Mouse (Mus musculus): ENCODE data around the gene Rpf1. TPM values are rescaled to one million over a fixed set of nuclear protein-coding genes. Genes with fewer than 3 reads are reported as not detected.
A peak's percentile ranks its signal among the peaks of the same experiment; 100 is the strongest.

Rpf1 gene
- polyA plus RNA-seq, 1 experiment from 2014 or later, result 43.2 TPM

- Histone ChIP-seq H3K27ac (no peak overlapping the region), H3K4me2 (no peak overlapping the region), H3K27me3 (no peaks in the 10 kb centered on the region), H3K9ac (no peak overlapping the region), H3K4me3 (no peak overlapping the region), H3K4me1 (no peaks in the 10 kb centered on the region), H3K36me3 (no peaks in the 10 kb centered on the region), H3K9me3 (no peaks in the 10 kb centered on the region)
- WGBS, result 80% methylated on average over 7 of the region's 7 CpGs
- no peak for ATAC-seq (ENCODE audit: insufficient number of reproducible peaks, low FRiP score, low TSS enrichment, low read depth)
Observed at GRCm38 (mm10) chr3:146554816-146555215, 33.6 kb upstream of the Rpf1 start.

GRCm38 (mm10) chr3:146543632-146544031 is 22.4 kb upstream of the Rpf1 start:
- ATAC-seq (ENCODE audit: insufficient number of reproducible peaks, low FRiP score, low TSS enrichment, low read depth), result no peak
- H3K9me3 ChIP-seq, result no peaks in the 10 kb centered on the region
- no peaks in the 10 kb centered on the region for H3K27me3 ChIP-seq
- H3K4me2 ChIP-seq, result no peak overlapping the region
- no peak overlapping the region for H3K4me3 ChIP-seq
- no peaks in the 10 kb centered on the region for H3K4me1 ChIP-seq
- no peaks in the 10 kb centered on the region for H3K36me3 ChIP-seq
- WGBS, result 42% methylated on average over 1 of the region's 1 CpGs
- no peak overlapping the region for H3K27ac ChIP-seq
- no peak overlapping the region for H3K9ac ChIP-seq

GRCm38 (mm10) chr3:146540521-146541273 is 19.5 kb upstream of the Rpf1 start:
- no peaks in the 10 kb centered on the region for H3K4me1 ChIP-seq
- H3K36me3 ChIP-seq, result no peaks in the 10 kb centered on the region
- no peak for ATAC-seq (ENCODE audit: insufficient number of reproducible peaks, low FRiP score, low TSS enrichment, low read depth)
- H3K27me3 ChIP-seq, result no peaks in the 10 kb centered on the region
- no peak overlapping the region for H3K4me2 ChIP-seq
- 68% methylated on average over 4 of the region's 4 CpGs for WGBS
- H3K27ac ChIP-seq, result no peak overlapping the region
- no peak overlapping the region for H3K4me3 ChIP-seq
- H3K9me3 ChIP-seq, result no peaks in the 10 kb centered on the region
- no peak overlapping the region for H3K9ac ChIP-seq

GRCm38 (mm10) chr3:146534986-146535385 is 13.8 kb upstream of the Rpf1 start:
- H3K9ac ChIP-seq, result no peak overlapping the region
- ATAC-seq (ENCODE audit: insufficient number of reproducible peaks, low FRiP score, low TSS enrichment, low read depth), result no peak

GRCm38 (mm10) chr3:146528335-146528734 is 7.1 kb upstream of the Rpf1 start:
- Histone ChIP-seq H3K36me3 (no peaks in the 10 kb centered on the region), H3K4me3 (no peak overlapping the region), H3K27ac (no peak overlapping the region), H3K27me3 (no peaks in the 10 kb centered on the region), H3K4me2 (no peak overlapping the region), H3K9ac (no peak overlapping the region), H3K4me1 (no peaks in the 10 kb centered on the region), H3K9me3 (no peaks in the 10 kb centered on the region)
- 52% methylated on average over 2 of the region's 2 CpGs for WGBS
- no peak for ATAC-seq (ENCODE audit: insufficient number of reproducible peaks, low FRiP score, low TSS enrichment, low read depth)

More at GRCm38 (mm10) chr3:146534986-146535385, 13.8 kb upstream of the Rpf1 start:
- H3K4me2 ChIP-seq, result no peak overlapping the region
- H3K36me3 ChIP-seq, result no peaks in the 10 kb centered on the region
- no peaks in the 10 kb centered on the region for H3K9me3 ChIP-seq
- H3K27ac ChIP-seq, result no peak overlapping the region
- H3K4me1 ChIP-seq, result no peaks in the 10 kb centered on the region
- 61% methylated on average over 6 of the region's 6 CpGs for WGBS
- H3K4me3 ChIP-seq, result no peak overlapping the region
- H3K27me3 ChIP-seq, result no peaks in the 10 kb centered on the region

- Histone ChIP-seq H3K4me1 (peaks cover 3% of the 10 kb centered on the region; the same call in 1 of the 2 replicates), H3K9ac (peak overlapping the region; percentile 77; the same call in 1 of the 2 replicates), H3K4me3 (peak overlapping the region; percentile 78), H3K9me3 (no peaks in the 10 kb centered on the region), H3K4me2 (peak overlapping the region; percentile 61), H3K27ac (peak overlapping the region; percentile 99), H3K36me3 (peaks cover 16% of the 10 kb centered on the region), H3K27me3 (no peaks in the 10 kb centered on the region)
- no peak for ATAC-seq (ENCODE audit: insufficient number of reproducible peaks, low FRiP score, low TSS enrichment, low read depth)
- WGBS, result 14% methylated on average over 8 of the region's 8 CpGs
Observed at GRCm38 (mm10) chr3:146521652-146522020, 407 bp upstream of the Rpf1 start.

- no peak for ATAC-seq (ENCODE audit: insufficient number of reproducible peaks, low FRiP score, low TSS enrichment, low read depth)
- H3K36me3 ChIP-seq, result peaks cover 19% of the 10 kb centered on the region
- no peaks in the 10 kb centered on the region for H3K27me3 ChIP-seq
- 36% methylated on average over 5 of the region's 5 CpGs for WGBS
- H3K27ac ChIP-seq, result peak overlapping the region; percentile 99
- peak overlapping the region; percentile 77 for H3K9ac ChIP-seq
- H3K4me1 ChIP-seq, result peaks cover 3% of the 10 kb centered on the region; the same call in 1 of the 2 replicates
- peak overlapping the region; percentile 61 for H3K4me2 ChIP-seq
- H3K9me3 ChIP-seq, result no peaks in the 10 kb centered on the region
- peak overlapping the region; percentile 78 for H3K4me3 ChIP-seq
Observed at GRCm38 (mm10) chr3:146520226-146520797, 917 bp downstream of the Rpf1 start.

- no peak overlapping the region for H3K9ac ChIP-seq
- H3K9me3 ChIP-seq, result no peaks in the 10 kb centered on the region
- H3K27ac ChIP-seq, result no peak overlapping the region
- peaks cover 5% of the 10 kb centered on the region for H3K4me1 ChIP-seq
- no peak overlapping the region for H3K4me3 ChIP-seq
- WGBS, result 94% methylated on average over 7 of the region's 7 CpGs
- no peaks in the 10 kb centered on the region for H3K27me3 ChIP-seq
- ATAC-seq (ENCODE audit: insufficient number of reproducible peaks, low FRiP score, low TSS enrichment, low read depth), result no peak
- H3K4me2 ChIP-seq, result no peak overlapping the region
- H3K36me3 ChIP-seq, result peaks cover 62% of the 10 kb centered on the region
Observed at GRCm38 (mm10) chr3:146506711-146507110, 14.5 kb downstream of the Rpf1 start.

GRCm38 (mm10) chr3:146501601-146502123 is 19.6 kb downstream of the Rpf1 start:
- Histone ChIP-seq H3K4me2 (peak overlapping the region; percentile 55), H3K36me3 (peaks cover 23% of the 10 kb centered on the region), H3K27ac (0 out of 2 replicates have a peak overlapping the region, but pooled peaks have one; percentile 12), H3K4me1 (peaks cover 14% of the 10 kb centered on the region), H3K27me3 (no peaks in the 10 kb centered on the region), H3K4me3 (peak overlapping the region; percentile 86), H3K9me3 (no peaks in the 10 kb centered on the region), H3K9ac (peak overlapping the region; percentile 18; the same call in 1 of the 2 replicates)
- no peak for ATAC-seq (ENCODE audit: insufficient number of reproducible peaks, low FRiP score, low TSS enrichment, low read depth)
- 38% methylated on average over 5 of the region's 5 CpGs for WGBS

- Histone ChIP-seq H3K9ac (peak overlapping the region; percentile 90), H3K9me3 (no peaks in the 10 kb centered on the region), H3K4me2 (peak overlapping the region; percentile 55), H3K27ac (peak overlapping the region; percentile 97), H3K36me3 (peaks cover 17% of the 10 kb centered on the region), H3K4me3 (peak overlapping the region; percentile 86), H3K27me3 (no peaks in the 10 kb centered on the region), H3K4me1 (peaks cover 14% of the 10 kb centered on the region)
- WGBS, result 4% methylated on average over 5 of the region's 5 CpGs
- no peak for ATAC-seq (ENCODE audit: insufficient number of reproducible peaks, low FRiP score, low TSS enrichment, low read depth)
Observed at GRCm38 (mm10) chr3:146500810-146501201, 20.4 kb downstream of the Rpf1 start.

GRCm38 (mm10) chr3:146500003-146500809 is 21.0 kb downstream of the Rpf1 start:
- ATAC-seq (ENCODE audit: insufficient number of reproducible peaks, low FRiP score, low TSS enrichment, low read depth), result peak; percentile 78

More at GRCm38 (mm10) chr3:146500003-146500809, 21.0 kb downstream of the Rpf1 start:
- Histone ChIP-seq H3K9me3 (no peaks in the 10 kb centered on the region), H3K4me1 (peaks cover 14% of the 10 kb centered on the region), H3K27me3 (no peaks in the 10 kb centered on the region), H3K9ac (peak overlapping the region; percentile 90), H3K27ac (peak overlapping the region; percentile 97), H3K4me3 (peak overlapping the region; percentile 86), H3K36me3 (peaks cover 12% of the 10 kb centered on the region; the same call in 1 of the 2 replicates), H3K4me2 (peak overlapping the region; percentile 55)
- under 1% methylated on average over 50 of the region's 57 CpGs for WGBS
